Mouse (Mus musculus): ENCODE measurements around the gene Actn4.

DNA sequence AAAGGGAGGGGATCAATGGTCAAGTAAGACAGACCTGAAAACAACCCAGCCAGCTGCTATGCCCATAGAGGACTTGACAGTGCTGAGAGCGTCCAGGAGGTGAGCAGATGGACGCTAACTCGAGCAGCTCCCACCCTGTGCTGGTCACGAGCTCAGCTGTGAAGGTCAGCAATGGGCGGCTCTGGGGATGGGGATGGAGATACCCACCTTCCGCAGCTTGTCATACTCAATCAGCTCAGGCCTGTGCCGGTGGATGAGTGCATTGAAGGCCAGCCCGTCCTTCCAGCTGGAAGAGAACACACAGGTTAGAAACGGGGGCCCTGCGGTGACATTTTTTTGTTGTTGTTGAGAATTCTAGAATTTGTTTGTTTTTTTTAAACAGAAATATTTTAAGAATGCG lies 49.0 kb downstream of the Actn4 start:
- no peak for TF ChIP-seq CTCF (IDR thresholded peaks at IDR 0.05; ENCODE audit: low read depth)
- TF ChIP-seq EP300 (optimal IDR thresholded peaks at IDR 0.05): no peak
